Mouse (Mus musculus): ENCODE results near the gene Cog1. TPM values are rescaled to one million over a fixed set of nuclear protein-coding genes. Genes with fewer than 3 reads are reported as not detected.

Gene Cog1
- total and polyA plus RNA-seq, 2 experiments from 2014 or later = 30.6 to 63.8 TPM

DNA sequence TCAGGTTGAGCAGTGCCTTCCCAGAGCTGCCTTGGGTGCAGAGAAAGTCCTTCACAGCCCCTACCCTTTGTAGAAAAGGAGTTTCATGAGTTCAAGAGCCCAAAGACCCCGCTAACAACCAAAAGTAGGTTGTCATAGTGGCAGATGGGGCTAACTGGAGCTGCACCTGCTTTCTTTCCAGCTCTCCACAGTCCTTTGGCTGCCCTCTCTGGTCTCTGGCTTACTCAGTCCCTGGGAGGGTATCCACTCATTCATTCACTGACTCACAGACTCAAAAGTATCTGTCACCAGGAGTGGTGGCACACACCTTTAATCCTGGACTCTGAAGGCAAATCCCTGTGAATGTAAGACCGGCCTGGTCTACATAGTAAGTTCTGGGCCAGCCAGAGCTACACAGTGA, 67.2 kb downstream of the Cog1 start:
- no peak overlapping the region for H3K4me3 ChIP-seq (ENCODE audit: low read length)
- H3K4me1 ChIP-seq (ENCODE audit: insufficient read depth, low read length) = no peaks in the 10 kb centered on the region
- no peak overlapping the region for H3K27ac ChIP-seq
- ATAC-seq (no peak), DNase-seq (ENCODE audit: low spot score) (no peak)
- no peaks in the 10 kb centered on the region for H3K27me3 ChIP-seq (ENCODE audit: insufficient read depth, low read length)
- H3K9ac ChIP-seq (replicated peaks; ENCODE audit: low read length) = no peak overlapping the region
- WGBS = 83% methylated on average over 2 of the region's 2 CpGs
- H3K4me2 ChIP-seq (ENCODE audit: low read depth, low read length) = no peak overlapping the region
- no peaks in the 10 kb centered on the region for H3K36me3 ChIP-seq (ENCODE audit: insufficient read depth, low read length)
- no peaks in the 10 kb centered on the region for H3K9me3 ChIP-seq (ENCODE audit: low read length)
- no peak for TF ChIP-seq CTCF (IDR thresholded peaks at IDR 0.05; ENCODE audit: low read depth)

Other genes with a start within 250 kb of the Cog1 start
- 58.9 and 94.0 TPM in 2 replicates for gene Sstr2, start 29.8 kb upstream of the Cog1 start, total RNA-seq (2014; rRNA removed)
- 32.4 and 37.6 TPM in 2 replicates for gene Sstr2, start 29.8 kb upstream of the Cog1 start, polyA plus RNA-seq (2015; fragmentation: Nextera tagmentation; extraction: Ambion mirVana)
- 63.3 and 67.9 TPM in 2 replicates for gene Slc39a11, start 910 bp downstream of the Cog1 start, total RNA-seq (2014; rRNA removed)
- gene Slc39a11, start 910 bp downstream of the Cog1 start, polyA plus RNA-seq (2015; fragmentation: Nextera tagmentation; extraction: Ambion mirVana) = 35.0 and 35.6 TPM in 2 replicates
- 29.5 and 36.8 TPM in 2 replicates for gene Fam104a, start 35.0 kb downstream of the Cog1 start, total RNA-seq (2014; rRNA removed)
- 50.6 and 51.5 TPM in 2 replicates for gene Fam104a, start 35.0 kb downstream of the Cog1 start, polyA plus RNA-seq (2015; fragmentation: Nextera tagmentation; extraction: Ambion mirVana)
- 17.7 and 32.4 TPM in 2 replicates for gene D11Wsu47e, start 35.2 kb downstream of the Cog1 start, total RNA-seq (2014; rRNA removed)
- gene D11Wsu47e, start 35.2 kb downstream of the Cog1 start, polyA plus RNA-seq (2015; fragmentation: Nextera tagmentation; extraction: Ambion mirVana) = 19.7 and 22.5 TPM in 2 replicates
- gene Cpsf4l, start 60.8 kb downstream of the Cog1 start, total RNA-seq (2014; rRNA removed) = not detected in 2 replicates
- gene Cpsf4l, start 60.8 kb downstream of the Cog1 start, polyA plus RNA-seq (2015; fragmentation: Nextera tagmentation; extraction: Ambion mirVana) = 0.19 and 0.25 TPM in 2 replicates
- gene Cdc42ep4, start 102.7 kb downstream of the Cog1 start, total RNA-seq (2014; rRNA removed) = 104 and 116 TPM in 2 replicates
- gene Cdc42ep4, start 102.7 kb downstream of the Cog1 start, polyA plus RNA-seq (2015; fragmentation: Nextera tagmentation; extraction: Ambion mirVana) = 55.7 and 56.4 TPM in 2 replicates

Measured in hindbrain, postnatal 0 days (tissue).